Mouse (Mus musculus) forelimb bud, embryonic 11.5 days (tissue): ENCODE results near the gene Ppp1r14a.
A peak's percentile ranks its signal among the peaks of the same experiment; 100 is the strongest.

ENCODE experiments used
- DNase-seq: peaks from one replicate; pipeline ENCODE4 v3.0.0-alpha.2; 2012; ENCODE audit warnings: low read depth, low spot score

Gene Ppp1r14a

GRCm38 (mm10) chr7:29288942-29289638, at the start of gene Ppp1r14a:
Ppp1r14a (plus strand) TSS chr7:29289308.
- peak; percentile 72 for DNase-seq

DNA sequence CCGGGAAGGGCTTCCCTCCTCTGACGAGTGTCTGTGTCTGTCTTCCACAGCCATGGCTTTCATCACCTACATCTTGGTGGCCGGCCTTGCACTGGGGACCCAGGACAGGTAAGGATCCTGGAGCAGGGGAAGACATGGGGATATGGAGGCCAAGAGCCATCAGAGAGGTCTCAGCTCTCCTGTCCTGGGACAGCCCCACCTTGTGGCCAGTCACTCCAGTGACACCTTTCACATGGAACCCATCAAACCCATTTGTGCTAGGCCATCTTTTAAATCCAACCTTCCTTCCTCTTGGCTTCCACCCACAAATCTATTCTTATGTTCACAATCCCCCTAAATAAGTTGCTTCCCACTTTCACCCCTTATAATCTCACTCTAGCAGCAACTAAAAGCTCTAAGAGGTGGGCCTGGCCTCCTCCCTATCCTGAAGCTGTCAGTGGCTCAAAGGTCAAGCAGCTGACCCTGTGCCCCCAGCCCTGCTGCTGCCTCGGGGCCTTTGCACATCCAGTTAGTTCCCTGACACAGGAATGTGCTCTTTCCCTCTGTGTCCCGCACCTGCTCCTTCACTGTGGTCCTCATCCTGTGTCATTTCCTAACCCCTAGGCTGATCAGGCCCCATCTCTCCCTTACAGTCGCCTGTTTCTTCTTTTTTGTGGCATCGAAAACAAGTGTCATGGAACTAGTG, 44.2 kb upstream of the Ppp1r14a start:
- no peak for DNase-seq

DNA sequence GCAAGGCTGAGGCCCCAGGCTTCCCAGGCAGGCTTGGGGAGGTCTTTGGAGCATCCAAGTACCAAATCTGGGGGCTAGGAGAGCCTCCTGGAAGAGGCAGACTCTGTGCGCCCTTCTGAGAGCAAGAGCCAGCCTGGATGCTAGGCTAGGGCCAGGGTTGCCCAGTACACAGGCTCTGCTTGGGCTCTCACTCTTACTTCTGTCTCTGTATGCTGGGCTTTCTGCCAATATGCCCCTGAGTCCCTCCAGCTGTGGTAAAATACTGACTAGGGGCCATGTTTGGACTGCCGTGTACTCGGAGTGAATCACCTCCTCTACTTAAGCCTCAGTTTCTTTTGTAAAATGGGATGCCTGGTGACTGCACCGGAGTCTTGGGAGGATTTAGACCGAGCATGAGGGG, 43.1 kb upstream of the Ppp1r14a start:
- DNase-seq, result no peak

DNA sequence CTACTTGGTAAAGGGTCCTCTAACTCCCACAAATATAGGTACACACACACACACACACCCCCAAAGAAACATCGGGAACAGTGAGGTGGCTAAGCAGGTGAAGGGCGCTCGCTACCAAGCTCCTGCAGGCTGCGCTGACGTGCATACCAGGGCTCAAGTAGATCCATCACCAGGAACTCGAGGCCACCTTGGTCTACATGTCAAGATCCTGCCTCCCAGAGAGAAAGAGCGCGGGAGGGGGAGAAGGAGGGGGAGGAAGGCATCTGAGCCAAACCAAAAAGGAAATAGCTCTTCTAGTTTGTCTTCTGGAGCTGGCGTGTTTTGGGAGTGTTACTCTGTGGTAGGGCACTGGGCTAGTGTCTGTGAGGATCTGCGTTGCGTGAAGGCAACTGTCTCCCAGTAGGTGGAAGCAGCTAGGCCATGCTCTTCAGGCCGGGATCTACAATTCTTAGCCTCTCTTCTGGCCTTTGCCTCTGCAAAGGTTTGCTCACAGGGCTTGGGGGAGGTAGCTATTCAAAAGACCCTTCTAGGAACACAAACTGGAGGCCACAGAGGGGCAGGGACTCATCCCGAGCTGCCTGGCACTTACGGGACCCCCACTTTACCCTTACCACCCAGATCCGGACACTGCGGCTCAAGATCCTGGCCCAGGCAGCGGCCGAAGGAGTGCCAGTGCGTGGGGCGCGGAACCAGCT, 42.3 kb upstream of the Ppp1r14a start:
- no peak for DNase-seq

DNA sequence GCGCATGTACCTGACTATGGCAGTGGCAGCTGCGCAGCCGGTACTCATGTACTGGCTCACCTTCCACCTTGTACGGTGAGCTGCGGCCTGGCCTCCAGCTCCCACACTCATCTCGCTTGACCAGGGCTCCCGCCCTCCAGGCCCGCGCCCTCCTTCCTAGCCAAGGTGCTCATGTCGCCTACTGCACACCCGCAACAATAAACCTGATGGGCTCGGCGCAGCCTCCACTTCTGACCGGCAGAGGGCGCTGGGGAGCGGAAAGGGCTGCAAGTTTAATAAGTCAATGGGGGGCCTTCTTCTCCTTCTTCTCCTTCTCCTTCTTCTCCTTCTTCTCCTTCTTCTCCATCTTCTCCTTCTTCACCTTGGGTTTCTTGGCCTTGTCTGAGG, 41.8 kb upstream of the Ppp1r14a start:
- peak; percentile 67 for DNase-seq

GRCm38 (mm10) chr7:29247706-29248105, 41.4 kb upstream of the Ppp1r14a start:
- no peak for DNase-seq

- no peak for DNase-seq
These were observed 40.8 kb upstream of the Ppp1r14a start, which contains the start of gene 2200002D01Rik for GRCm38 (mm10) chr7:29248261-29248841. 2200002D01Rik (minus strand) TSS chr7:29248466.

DNA sequence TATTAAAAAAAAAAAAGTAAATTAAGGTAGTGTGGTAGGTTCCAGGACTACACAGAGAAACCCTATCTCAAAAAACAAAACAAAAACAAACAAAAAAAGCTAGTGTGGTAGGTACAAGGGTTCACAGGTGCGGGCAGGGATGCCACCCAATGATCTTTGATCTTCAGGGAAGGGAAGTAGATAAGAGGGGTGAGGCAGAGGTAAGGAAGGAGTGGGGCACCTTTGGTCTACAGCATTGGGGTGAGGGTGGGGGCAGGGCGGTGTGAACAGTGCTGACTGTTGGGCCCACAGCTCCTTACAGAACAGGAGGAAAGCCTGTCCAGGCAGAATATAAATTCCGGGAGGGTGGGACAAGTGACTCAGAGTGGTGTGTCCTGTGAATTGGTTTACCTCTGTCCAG, 37.9 kb upstream of the Ppp1r14a start:
- no peak for DNase-seq

- no peak for DNase-seq
These were observed 35.3 kb upstream of the Ppp1r14a start for GRCm38 (mm10) chr7:29253842-29254241.

DNA sequence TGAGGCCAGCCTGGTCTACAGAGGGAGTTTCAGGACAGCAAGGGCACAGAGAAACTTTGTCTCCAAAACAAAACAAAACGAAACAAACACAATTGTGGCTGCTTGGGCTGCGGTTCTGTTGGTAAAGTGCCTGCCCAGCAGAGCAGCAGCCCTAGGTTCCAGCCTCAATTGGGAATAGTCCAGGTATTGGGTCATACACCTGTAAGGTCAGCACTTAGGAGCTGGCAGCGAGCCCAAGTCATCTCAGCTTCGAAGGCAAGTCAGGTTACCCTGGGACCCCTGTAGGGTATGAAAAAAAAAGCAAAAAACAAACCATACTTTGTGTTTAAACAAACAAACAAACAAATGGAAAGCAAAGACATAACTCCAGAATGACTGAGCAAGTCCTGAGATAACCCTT, 33.2 kb upstream of the Ppp1r14a start:
- no peak for DNase-seq

DNA sequence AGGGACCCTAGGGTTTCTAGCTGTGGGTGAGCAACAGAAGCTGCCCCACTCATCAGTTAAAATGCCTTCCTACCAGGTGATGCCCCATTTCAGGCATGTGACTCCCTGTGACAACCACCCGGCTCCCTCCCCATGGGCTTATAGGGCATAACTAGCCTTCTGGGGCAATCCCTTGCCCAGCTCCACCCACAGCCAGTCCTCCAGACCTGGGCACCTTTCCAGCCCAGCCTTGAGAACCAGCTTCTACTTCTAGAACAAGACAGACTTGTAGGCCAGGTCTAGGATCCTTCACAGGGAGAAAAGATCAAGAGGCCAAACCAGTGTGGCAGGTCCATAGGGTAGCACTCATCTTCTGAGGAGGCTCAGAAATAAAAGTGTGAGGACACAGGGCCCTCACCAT, 31.7 kb upstream of the Ppp1r14a start:
- no peak for DNase-seq

- DNase-seq, result peak; percentile 34
These were observed 29.1 kb upstream of the Ppp1r14a start for GRCm38 (mm10) chr7:29259781-29260730.

DNA sequence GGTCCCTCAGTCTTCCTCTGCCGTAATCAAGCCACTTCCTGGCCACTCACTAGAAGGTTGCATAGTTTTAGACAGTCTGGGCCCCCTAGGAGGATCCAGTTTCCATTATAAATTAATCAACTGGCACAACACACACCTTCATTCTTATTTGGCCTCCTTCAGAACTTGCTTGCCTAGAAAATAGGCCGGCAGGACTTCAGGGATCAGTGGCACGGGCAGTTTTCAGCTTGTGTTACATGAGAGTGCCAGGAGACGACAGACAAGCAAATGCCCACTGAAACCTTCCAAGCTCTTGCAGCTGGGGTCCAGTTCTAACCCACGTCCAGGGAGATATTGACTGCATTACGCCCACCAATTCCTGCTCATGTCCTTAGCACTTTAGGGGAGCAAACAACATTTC, 27.0 kb upstream of the Ppp1r14a start:
- no peak for DNase-seq

GRCm38 (mm10) chr7:29263831-29264230, 25.3 kb upstream of the Ppp1r14a start:
- no peak for DNase-seq

- no peak for DNase-seq
These were observed 23.5 kb upstream of the Ppp1r14a start for GRCm38 (mm10) chr7:29265636-29266035.

DNA sequence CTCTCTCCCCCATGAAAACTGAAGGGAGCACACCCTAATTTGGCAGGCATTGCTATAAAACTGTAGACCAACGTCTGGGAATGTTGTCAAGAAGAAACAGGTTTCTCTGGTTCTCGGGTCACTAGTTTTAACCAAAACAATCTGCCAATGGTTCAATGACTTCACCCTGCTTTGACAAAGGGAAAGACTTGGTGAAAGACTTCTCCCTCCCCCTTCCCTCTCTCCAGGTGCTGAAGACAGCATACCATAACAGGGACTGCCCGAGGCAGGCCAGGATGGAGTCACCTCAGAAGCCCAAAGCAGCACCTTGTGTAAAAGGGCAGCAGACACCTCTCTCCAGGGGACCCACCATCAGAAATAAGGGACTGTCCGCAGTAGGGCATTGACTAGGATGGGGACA, 22.2 kb upstream of the Ppp1r14a start:
- DNase-seq, result no peak

GRCm38 (mm10) chr7:29270445-29270844, 18.7 kb upstream of the Ppp1r14a start:
- DNase-seq, result no peak

- no peak for DNase-seq
These were observed 17.2 kb upstream of the Ppp1r14a start for GRCm38 (mm10) chr7:29271687-29272465.

GRCm38 (mm10) chr7:29276715-29277114, 12.4 kb upstream of the Ppp1r14a start:
- DNase-seq, result no peak

- no peak for DNase-seq
These were observed 11.6 kb upstream of the Ppp1r14a start for GRCm38 (mm10) chr7:29277510-29277909.
